Mouse (Mus musculus) granulocyte monocyte progenitor cell, adult 5-6 weeks (primary cell): ENCODE data around the gene Aldh1l2. TPM values are rescaled to one million over a fixed set of nuclear protein-coding genes. Genes with fewer than 3 reads are reported as not detected.
A peak's percentile ranks its signal among the peaks of the same experiment; 100 is the strongest.

Source experiments
- ATAC-seq: replicated peaks from 2 replicates; pipeline ENCODE4 v1.8.0; 2016; ENCODE audit warnings: mild to moderate bottlenecking, moderate TSS enrichment, inconsistent platforms; ENCODE audit not compliant: poor library complexity, severe bottlenecking
- total RNA-seq, 2 experiments: library from RNA; stranded (forward) in 1 of 2; stranded (reverse) in 1 of 2; fragments of 200-712, 200-1000 nt in 1 of 2; fragments of >200 nt in 1 of 2; fragmentation: Nextera tagmentation in 1 of 2; gene quantifications; 2 replicates each; pipeline ENCODE4 v1.2.3; 2014 to 2017

The Aldh1l2 gene
- total RNA-seq, 2 experiments from 2014 or later, result not detected

DNA sequence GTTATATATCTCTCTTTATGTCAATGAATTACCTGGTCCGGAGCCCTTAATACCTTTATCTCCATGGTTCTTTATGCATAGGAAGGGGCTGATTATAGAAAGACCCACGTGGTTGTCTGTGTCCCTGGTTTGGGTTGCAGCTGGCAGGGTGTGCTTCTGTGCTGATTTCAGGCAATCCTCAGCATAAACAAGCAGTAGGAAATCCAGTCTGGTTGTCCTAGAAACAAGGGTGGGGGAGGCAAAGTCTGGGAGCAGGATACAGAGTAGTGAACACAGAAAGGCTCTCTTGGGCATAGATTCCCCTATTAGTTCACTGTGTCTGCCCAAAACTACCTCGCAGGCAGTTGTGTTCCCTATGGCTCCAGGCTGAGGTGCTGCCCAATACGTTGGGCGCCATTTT lies 56.7 kb downstream of the Aldh1l2 start:
- no peak for ATAC-seq

DNA sequence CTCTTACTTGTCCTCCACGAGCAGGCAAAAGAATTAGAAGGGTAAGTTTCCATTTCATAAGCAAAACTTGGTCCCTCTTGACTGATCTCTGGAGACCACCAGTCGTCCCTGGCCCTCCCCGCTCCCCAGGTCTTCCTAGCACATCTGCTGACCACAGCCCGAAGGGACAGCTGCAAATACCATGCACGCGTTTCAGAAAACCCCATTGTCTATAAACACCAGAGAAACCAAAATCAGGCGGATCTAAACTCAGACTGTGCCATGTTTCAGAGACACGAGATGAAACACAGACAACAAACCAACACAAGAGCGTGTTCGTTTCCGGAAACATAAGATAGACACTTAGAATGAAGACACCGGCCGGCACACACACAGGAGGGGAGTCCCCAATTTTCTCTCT lies 58.7 kb downstream of the Aldh1l2 start:
- ATAC-seq, result no peak

DNA sequence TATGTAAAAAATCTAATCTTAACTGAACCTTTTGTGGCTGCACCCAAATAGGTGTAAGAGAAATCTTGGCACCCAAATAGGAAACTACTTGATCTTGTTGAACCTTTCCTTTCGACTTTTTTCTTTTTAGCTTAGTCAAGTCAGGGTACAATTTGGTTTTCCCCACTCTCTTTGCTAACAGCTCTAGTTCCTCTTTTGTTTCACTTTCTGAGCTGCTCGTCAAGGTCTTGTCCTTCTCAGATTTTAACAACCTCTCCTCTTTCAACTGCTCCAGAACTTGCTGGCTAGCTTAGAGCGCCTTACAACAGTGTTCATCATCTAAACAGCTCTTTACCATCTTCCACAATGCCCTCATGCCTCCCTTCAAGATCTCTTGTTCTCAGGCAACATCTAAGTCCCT lies 76.4 kb downstream of the Aldh1l2 start:
- no peak for ATAC-seq

DNA sequence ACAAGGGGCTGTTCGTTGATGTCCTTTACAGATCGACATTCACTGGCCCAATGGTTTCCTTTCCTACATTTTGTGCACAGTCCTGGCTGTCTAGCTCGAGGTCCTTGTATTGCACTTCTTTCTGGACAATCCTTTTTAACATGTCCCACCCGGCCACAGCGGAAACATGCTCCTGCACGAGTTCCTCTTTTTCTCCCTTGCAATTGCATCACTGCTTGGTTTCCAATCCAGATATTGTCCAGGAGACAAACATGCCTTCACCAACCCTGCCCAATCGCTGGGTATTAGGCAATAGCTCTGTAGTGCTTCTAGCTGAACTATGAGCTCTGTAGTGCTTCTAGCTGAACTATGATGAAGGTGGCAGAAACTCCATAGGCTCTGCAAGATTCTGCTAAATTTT lies 85.4 kb downstream of the Aldh1l2 start:
- ATAC-seq, result peak; percentile 72

Other genes starting within 250 kb of the Aldh1l2 start
- gene Slc41a2, start 196.3 kb downstream of the Aldh1l2 start, total RNA-seq (2014; fragmentation: Nextera tagmentation), result 0.09 TPM in 1 of 2 replicates, not detected in the other
- not detected in 2 replicates for gene Slc41a2, start 196.3 kb downstream of the Aldh1l2 start, total RNA-seq (2017)
- gene D10Wsu102e, start 173.9 kb downstream of the Aldh1l2 start, total RNA-seq (2014; fragmentation: Nextera tagmentation), result 0.80 and 0.92 TPM in 2 replicates
- 0.90 and 0.93 TPM in 2 replicates for gene D10Wsu102e, start 173.9 kb downstream of the Aldh1l2 start, total RNA-seq (2017)
- 19.5 and 19.6 TPM in 2 replicates for gene Washc4, start 9.6 kb upstream of the Aldh1l2 start, total RNA-seq (2014; fragmentation: Nextera tagmentation)
- gene Washc4, start 9.6 kb upstream of the Aldh1l2 start, total RNA-seq (2017), result 34.1 and 37.1 TPM in 2 replicates
- 14.6 and 28.9 TPM in 2 replicates for gene Appl2, start 114.6 kb upstream of the Aldh1l2 start, total RNA-seq (2014; fragmentation: Nextera tagmentation)
- gene Appl2, start 114.6 kb upstream of the Aldh1l2 start, total RNA-seq (2017), result 21.8 and 32.1 TPM in 2 replicates
- 0.68 and 1.0 TPM in 2 replicates for gene 1500009L16Rik, start 188.7 kb upstream of the Aldh1l2 start, total RNA-seq (2014; fragmentation: Nextera tagmentation)
- 0.57 TPM in 1 of 2 replicates, not detected in the other for gene 1500009L16Rik, start 188.7 kb upstream of the Aldh1l2 start, total RNA-seq (2017)